Mouse (Mus musculus): ENCODE measurements at regions not wholly inside any gene's neighbourhood (a gene's known extent, or its start where the extent isn't known, plus 50 kb on each side); places are given as distances from the start of the nearest gene placed in this dataset.

- no peak for TF ChIP-seq CTCF (IDR thresholded peaks at IDR 0.05; ENCODE audit: borderline replicate concordance, extremely low read depth, insufficient read depth, insufficient read length)
- no peak for TF ChIP-seq POLR2A (IDR thresholded peaks at IDR 0.05; ENCODE audit: borderline replicate concordance, extremely low read depth, insufficient read depth, insufficient read length, poor library complexity, severe bottlenecking)
Observed at GRCm38 (mm10) chr3:151210978-151211377, 226.7 kb upstream of the Adgrl4 start.
